Mouse (Mus musculus): Measurements from ENCODE around the gene Prol1.
"Not testable (repeated sequence)": the region's sequence is repeated elsewhere in the genome, so short reads cannot be mapped to it uniquely, and the experiment has no call there.

The Prol1 gene

GRCm38 (mm10) chr5:88317012-88317411 is at the start of gene Prol1:
Gene Prol1, plus strand, starts transcription at chr5:88317312.
- DNase-seq (ENCODE audit: low read depth in 2 of 2, low spot score in 2 of 2), result no peak

GRCm38 (mm10) chr5:88268619-88269018 is 48.5 kb upstream of the Prol1 start, which contains the start of gene Gm7714:
Gene Gm7714, plus strand, starts transcription at chr5:88268919.
- no peak for DNase-seq (ENCODE audit: low read depth in 2 of 2, low spot score in 2 of 2)

GRCm38 (mm10) chr5:88311307-88311706 is 5.8 kb upstream of the Prol1 start:
- DNase-seq (ENCODE audit: low read depth in 2 of 2, low spot score in 2 of 2), result not testable (repeated sequence)

- DNase-seq (ENCODE audit: low read depth in 2 of 2, low spot score in 2 of 2), result not testable (repeated sequence)
These were observed 31.4 kb downstream of the Prol1 start for GRCm38 (mm10) chr5:88348533-88348932.

- DNase-seq (ENCODE audit: low read depth in 2 of 2, low spot score in 2 of 2), result no peak
These were observed 47.7 kb downstream of the Prol1 start for GRCm38 (mm10) chr5:88364768-88365167.

- no peak for DNase-seq (ENCODE audit: low read depth in 2 of 2, low spot score in 2 of 2)
These were observed 49.8 kb downstream of the Prol1 start for GRCm38 (mm10) chr5:88366886-88367285.

GRCm38 (mm10) chr5:88370578-88371232 is 53.6 kb downstream of the Prol1 start:
- no peak for DNase-seq (ENCODE audit: low read depth in 2 of 2, low spot score in 2 of 2)

- DNase-seq (ENCODE audit: low read depth in 2 of 2, low spot score in 2 of 2), result no peak
These were observed 55.5 kb downstream of the Prol1 start for GRCm38 (mm10) chr5:88372563-88372962.

GRCm38 (mm10) chr5:88375808-88376207 is 58.7 kb downstream of the Prol1 start, which contains the start of gene Amtn:
Gene Amtn, plus strand, starts transcription at chr5:88376108.
- no peak for DNase-seq (ENCODE audit: low read depth in 2 of 2, low spot score in 2 of 2)
